Mouse (Mus musculus) common myeloid progenitor, adult 5-6 weeks (primary cell): ENCODE data around the gene Cdc20. TPM values are rescaled to one million over a fixed set of nuclear protein-coding genes. Genes with fewer than 3 reads are reported as not detected.

Experiments used
- total RNA-seq: library from RNA; stranded (forward); fragments of 200-1000, 187-1606 nt; gene quantifications from 2 replicates; pipeline ENCODE4 v1.2.3, GENCODE M21; 2017

Gene Cdc20
- total RNA-seq, 1 experiment from 2014 or later, result 89.6 TPM

Other genes with a start within 250 kb of the Cdc20 start
- 0.15 and 0.50 TPM in 2 replicates for gene Ptprf, start 145.9 kb downstream of the Cdc20 start, total RNA-seq
- gene Szt2, start 28.1 kb downstream of the Cdc20 start, total RNA-seq, result 4.4 and 5.3 TPM in 2 replicates
- gene Med8, start 28.0 kb downstream of the Cdc20 start, total RNA-seq, result 82.5 and 85.9 TPM in 2 replicates
- 44.8 and 65.7 TPM in 2 replicates for gene Elovl1, start 9.3 kb downstream of the Cdc20 start, total RNA-seq
- 5.8 and 7.3 TPM in 2 replicates for gene Mpl, start 20.2 kb upstream of the Cdc20 start, total RNA-seq
- 7.5 and 8.0 TPM in 2 replicates for gene Tie1, start 52.7 kb upstream of the Cdc20 start, total RNA-seq
- not detected in 2 replicates for gene 2610528J11Rik, start 89.6 kb upstream of the Cdc20 start, total RNA-seq
- 0.14 TPM in 1 of 2 replicates, not detected in the other for gene Tmem125, start 106.7 kb upstream of the Cdc20 start, total RNA-seq
- gene Cfap57, start 183.4 kb upstream of the Cdc20 start, total RNA-seq, result 0.46 TPM in 1 of 2 replicates, not detected in the other
- gene Ebna1bp2, start 183.4 kb upstream of the Cdc20 start, total RNA-seq, result 98.3 and 123 TPM in 2 replicates
- not detected in 2 replicates for gene Olfr62, start 221.6 kb upstream of the Cdc20 start, total RNA-seq